In genomic region chr3:126931884-126932506, GRCm38 (mm10) we compare ENCODE assay signal across 8 mouse cellular contexts.
DNase-seq lines count a peak whose midpoint lies in the region; ATAC-seq and TF ChIP-seq lines count a peak whose summit lies in the region.

No protein-coding gene starts in this region.

- ATAC-seq in CD4-positive, CD25-positive, alpha-beta regulatory T cell, adult 4 months, result no peak
- peak; percentile 94 for ATAC-seq in megakaryocyte, adult 5-6 weeks (ENCODE audit: poor library complexity, severe bottlenecking)

- no peak overlapping the region for H3K4me3 ChIP-seq in left cerebral cortex, adult 2 months

- intact Hi-C loops in left cerebral cortex, adult 2 months (cut with DNase I), result no loop called here
- intact Hi-C loops in gastrocnemius, postnatal 36 days (cut with DNase I), result no loop called here

- no peak overlapping the region for H3K27ac ChIP-seq in left cerebral cortex, adult 2 months

- TF ChIP-seq CTCF in left cerebral cortex, adult 2 months (IDR thresholded peaks at IDR 0.05), result peak; percentile 62

- DNase-seq in CD4-positive, CD25-positive, alpha-beta regulatory T cell, adult 2 months (ENCODE audit: low read depth, low spot score), result peak; percentile 30
- peak in 1 of 2 experiments; percentile 12 for DNase-seq in left cerebral cortex, adult 2 months (ENCODE audit: extremely low spot score in 1 of 2, low spot score in 2 of 2)
- DNase-seq in left cerebral cortex, adult 9 months (ENCODE audit: low spot score in 2 of 2), result no peak
- DNase-seq in adipocyte (ENCODE audit: low spot score), result peak; percentile 58
- no peak for DNase-seq in gastrocnemius, postnatal 36 days
- DNase-seq in urinary bladder, postnatal 25 days (ENCODE audit: low spot score), result no peak

Comparison
In these comparisons a context has a peak if more than half of its experiments do, and no peak if none do; other contexts are left out.
1. DNase-seq: peak in CD4-positive, CD25-positive, alpha-beta regulatory T cell, adult 2 months (single experiment) and adipocyte (single experiment); none in left cerebral cortex, adult 9 months (0 of 2), gastrocnemius, postnatal 36 days (0 of 2) and urinary bladder, postnatal 25 days (single experiment).